Mouse (Mus musculus) liver, postnatal 0 days (tissue): ENCODE results near the gene Nploc4.

Experiments
- CTCF ChIP-seq: sonication (generic); IDR thresholded peaks from 2 replicates; pipeline ENCODE4 v1.5.1; 2016; ENCODE audit warnings: antibody characterized with exemption, low read depth
- EP300 ChIP-seq: IDR thresholded peaks from 2 replicates; pipeline ENCODE4 v1.6.1; 2016; ENCODE audit warnings: antibody characterized with exemption, low read depth, mild to moderate bottlenecking

DNA sequence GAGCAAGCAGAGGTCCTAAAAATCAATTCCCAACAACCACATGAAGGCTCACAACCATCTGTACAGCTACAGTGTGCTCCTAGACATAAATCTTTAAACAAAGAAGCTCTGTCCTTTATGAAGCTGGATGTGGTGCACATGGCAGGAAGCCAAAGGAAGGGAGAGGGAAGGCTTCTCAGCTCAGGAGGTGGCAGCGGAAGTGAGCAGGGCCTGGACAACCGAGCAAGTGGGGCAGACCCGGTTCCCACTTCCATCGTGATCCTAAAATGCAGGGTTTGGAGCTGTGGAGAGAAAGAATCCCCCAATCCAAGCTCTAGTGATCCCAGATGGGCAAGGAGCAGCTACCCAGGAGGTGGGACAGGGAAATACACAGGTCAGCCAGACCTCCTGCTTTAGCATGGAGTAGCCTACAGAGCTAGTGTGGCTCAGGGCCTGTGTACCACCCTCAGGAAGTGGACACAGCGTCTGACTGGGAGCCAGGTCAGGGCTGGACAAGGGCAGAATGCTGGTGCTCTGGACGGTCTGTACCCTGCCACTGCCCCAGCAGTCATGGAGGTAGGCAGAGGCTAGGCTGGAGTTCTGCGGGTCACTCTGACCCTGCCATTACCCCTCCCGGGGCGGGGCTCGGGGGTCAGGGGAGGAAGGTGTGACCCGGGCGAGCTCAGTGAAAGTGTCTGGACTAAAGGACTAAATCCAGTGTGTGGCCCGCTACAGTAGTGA, 84.8 kb downstream of the Nploc4 start:
- no peak for TF ChIP-seq CTCF
- TF ChIP-seq EP300 = no peak
